Mouse (Mus musculus) liver, adult 2 months (tissue): ENCODE measurements at regions not wholly inside any gene's neighbourhood (a gene's known extent, or its start where the extent isn't known, plus 50 kb on each side); places are given as distances from the start of the nearest gene placed in this dataset.

ENCODE experiments used
- CTCF ChIP-seq: fragments of 200-500 bp; IDR thresholded peaks from 2 replicates; pipeline ENCODE4 v1.5.1; 2011; ENCODE audit warnings: low read depth, low read length, control low read depth
- POLR2A ChIP-seq: fragments of 200-500 bp; IDR thresholded peaks from 2 replicates; pipeline ENCODE4 v1.6.1; 2011; ENCODE audit warnings: low read length, control low read depth; ENCODE audit not compliant: insufficient read depth; ENCODE audit errors: extremely low read depth

DNA sequence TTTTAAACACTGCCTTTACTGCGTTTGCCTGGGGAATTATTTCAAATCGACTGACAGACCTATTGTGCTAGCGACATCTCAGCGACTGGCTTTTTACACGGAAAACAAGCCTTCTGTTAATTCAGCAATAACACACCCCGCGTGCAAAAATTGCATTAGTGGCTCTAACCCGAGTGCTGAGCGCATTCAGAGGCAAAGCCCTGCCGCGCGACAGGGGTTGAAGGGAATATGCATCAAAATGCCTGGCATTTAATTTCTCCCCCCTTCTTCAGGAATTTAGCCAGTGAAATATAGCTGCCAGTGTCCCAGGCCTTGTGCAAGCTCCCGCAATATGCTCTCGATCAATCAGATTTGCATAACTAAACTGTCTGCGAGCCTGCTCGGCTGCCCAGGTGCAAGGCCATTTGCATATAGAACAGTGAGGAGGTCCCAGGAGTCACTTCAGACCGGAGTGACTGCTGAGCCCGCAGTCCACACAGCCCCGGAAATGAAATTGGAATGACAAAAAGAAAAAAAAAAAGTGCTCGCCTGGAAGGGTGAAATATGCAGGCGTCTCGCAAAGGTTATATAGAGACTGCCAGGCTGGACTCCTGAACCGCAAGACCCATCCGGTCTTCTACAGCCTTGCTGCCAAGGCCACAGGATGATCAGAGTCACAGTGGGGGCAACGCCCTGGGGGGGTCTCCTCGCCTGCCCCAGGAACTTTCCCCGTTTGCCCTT is 165.1 kb downstream of the Vrk1 start:
- TF ChIP-seq POLR2A (no peak), CTCF (no peak)
